Mouse (Mus musculus) CH12F3 (cell line): ENCODE results near the gene Teddm2.
"Not testable (repeated sequence)": the region's sequence is repeated elsewhere in the genome, so short reads cannot be mapped to it uniquely, and the experiment has no call there.

Experiments used
- in situ Hi-C: fragments of 300-500 bp; cut with MboI; formaldehyde crosslinking; loops from 2 replicates; pipeline ENCODE4 v1.14.3; 2020; ENCODE audit warnings: low sequenced_read_pairs

Teddm2 gene

DNA sequence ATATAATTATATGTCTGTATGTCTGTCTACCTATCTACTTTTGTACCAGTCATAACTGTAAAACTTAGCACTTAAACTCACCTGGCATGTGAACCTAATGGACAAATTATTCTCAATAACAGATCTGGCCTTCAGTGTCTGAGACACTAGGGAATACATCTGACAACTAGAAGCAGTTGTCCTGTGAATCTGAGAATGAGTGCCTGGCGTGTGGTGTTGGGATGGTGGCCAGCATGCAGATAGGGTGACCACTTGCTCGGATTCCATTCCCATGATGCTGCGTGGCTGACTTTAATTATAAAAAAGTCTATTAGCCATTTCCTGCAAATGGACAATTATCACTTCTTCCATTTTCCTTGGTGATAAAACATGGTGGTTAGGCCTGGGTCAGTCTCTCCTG, 5.9 kb upstream of the Teddm2 start:
- in situ Hi-C loops = no loop called here

DNA sequence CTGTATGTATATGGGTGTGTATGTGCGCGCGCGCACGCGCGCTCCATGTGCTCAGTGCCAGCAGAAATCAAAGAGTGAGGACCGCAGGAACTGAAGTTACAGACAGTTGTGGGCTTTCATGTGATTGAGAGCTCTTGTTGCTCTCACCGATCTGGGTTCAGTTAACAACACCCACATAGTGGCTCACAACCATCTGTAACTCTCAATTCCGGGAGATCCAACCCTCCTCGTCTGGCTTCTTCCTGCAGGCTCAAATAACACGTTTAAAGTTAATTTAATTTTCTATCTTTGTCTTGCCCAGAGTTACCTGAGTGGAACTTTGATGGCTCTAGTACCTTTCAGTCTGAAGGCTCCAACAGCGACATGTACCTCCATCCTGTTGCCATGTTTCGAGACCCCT, 4.2 kb upstream of the Teddm2 start:
- in situ Hi-C loops = no loop called here

DNA sequence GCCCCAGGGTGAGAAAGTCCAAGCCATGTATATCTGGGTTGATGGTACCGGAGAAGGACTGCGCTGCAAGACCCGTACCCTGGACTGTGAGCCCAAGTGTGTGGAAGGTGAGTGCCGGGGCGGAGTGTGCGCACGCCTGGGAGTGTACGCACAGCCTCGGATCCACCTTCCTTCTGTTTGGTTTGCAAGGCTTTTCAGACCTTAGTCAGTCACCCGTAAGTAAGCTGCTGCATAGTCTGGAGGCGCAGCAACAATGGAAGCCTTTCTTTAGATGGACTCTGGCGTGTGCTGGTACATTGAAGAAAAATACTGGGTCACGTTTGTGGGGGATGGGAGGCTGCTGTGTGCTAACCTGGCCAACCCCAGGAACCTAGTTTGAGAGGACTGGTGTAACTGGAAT, 3.0 kb upstream of the Teddm2 start:
- in situ Hi-C loops = no loop called here

DNA sequence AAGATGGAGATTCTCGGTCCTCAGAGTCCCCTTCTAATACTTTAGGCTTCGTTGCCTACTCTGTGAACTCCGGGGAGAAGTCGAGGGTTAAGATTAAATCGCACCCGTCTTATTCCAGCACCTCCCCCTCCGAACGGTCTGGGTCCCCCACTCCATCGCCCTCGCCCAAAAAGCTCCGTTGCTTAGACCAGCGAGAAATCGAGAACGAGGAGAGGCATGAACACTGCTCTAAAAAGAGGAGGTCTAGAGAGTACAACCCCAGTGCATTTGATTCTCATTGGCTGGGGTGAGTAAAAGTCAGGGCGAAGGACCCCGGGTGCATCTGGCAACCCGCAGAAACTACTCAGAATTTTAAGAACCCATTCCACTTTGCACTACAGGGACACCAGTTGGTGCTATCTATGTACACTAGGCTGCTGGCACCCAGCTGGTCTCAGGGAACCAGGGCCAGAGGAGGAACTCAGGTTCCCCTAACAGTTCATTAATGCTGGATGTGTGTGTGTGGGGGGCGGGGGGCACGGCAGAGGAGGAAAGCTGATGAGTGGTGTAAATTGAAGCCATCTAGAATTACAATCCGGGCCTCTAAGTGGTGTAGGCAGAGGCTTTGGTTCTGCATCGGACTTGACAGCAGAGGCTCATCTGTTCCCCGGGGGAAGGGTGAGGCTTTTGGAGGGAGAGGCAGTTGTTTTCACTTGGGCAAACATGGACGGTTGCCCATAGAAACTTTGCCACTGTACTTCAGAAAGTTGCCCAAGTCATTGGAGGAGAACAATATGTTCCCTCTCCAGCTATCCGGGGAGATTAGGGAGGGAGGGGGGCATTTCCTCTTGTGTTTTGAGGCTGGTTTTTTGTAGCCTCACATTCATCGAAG, 1.1 kb upstream of the Teddm2 start:
- in situ Hi-C loops = no loop called here

DNA sequence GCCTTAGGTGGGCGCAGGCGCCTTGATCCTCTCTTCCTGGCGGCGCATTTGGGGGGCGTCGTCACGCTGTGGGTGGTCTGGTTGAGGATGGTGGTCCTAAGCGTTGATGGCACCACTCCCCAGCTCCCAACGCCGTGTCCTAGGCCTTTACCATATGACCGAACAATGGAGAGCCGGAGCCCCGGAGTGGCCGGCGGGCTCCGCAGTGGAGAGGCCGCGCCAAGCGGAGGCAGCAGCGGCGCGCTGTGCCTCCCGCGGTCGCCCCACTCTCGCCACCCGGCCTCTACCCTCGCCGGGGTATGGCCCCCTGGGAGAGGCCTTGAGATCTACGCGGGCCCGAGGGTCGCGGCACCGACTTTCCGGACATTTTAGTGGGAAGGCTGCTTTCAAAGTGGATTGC, 353 bp upstream of the Teddm2 start:
- in situ Hi-C loops = no loop called here

DNA sequence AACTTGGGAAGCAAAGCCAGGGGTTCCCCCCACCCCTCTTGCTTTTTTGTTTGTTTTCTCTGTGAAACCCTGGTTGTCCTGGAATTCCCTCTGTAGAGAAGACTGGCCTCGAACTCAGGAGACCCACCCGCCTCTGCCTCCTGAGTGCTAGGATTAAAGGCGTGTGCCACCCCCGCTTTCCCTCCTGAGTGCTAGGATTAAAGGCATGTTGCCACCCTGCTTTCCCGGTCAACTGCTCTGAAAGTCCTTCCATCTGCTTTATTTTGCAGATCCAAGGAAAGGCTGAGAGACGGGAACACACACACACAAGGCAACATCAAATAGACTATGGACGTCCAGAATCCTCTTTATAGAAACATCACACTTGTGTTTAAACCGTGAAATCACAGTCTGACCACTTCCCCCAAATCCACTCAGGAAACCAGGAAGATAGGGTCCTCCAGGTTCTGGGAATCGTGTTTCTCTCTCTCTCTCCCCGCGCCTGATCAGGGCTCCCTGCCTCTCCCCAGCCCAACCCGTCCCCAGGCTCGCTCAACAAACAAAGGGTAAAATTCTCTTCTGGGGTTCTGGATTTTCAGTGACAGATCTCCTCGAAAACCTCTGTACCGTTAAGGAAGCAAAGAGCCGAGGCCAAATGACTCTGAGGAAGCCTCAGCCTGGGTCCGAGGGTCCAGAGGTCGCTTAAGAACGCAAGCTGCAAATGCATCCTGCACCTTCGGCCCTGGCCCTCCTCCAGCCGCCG, 868 bp downstream of the Teddm2 start:
- in situ Hi-C loops = loop anchor here (25.0 kb wide), 1 partner anchor 288 kb away; no protein-coding TSS in a partner anchor

DNA sequence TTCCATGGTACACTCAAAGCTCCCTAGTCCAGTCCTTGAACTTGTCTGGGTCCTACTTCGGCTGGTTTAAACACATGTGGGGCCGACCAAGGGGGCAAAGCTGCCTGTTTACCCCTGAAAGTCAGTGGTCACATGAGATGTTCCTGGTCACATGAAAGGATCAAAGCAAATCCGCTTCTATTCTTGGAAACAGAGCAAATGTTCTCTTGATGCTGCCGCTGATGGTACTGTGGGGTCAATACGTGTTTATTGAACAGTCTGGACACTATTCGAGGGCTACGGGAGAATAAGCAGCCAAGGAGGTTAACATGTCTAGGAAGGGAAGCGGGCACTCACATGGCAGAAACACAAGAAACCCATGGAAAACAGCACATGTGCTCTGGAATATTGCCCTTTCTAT, 2.8 kb downstream of the Teddm2 start:
- in situ Hi-C loops = loop anchor here (25.0 kb wide), 1 partner anchor 290 kb away; no protein-coding TSS in a partner anchor

DNA sequence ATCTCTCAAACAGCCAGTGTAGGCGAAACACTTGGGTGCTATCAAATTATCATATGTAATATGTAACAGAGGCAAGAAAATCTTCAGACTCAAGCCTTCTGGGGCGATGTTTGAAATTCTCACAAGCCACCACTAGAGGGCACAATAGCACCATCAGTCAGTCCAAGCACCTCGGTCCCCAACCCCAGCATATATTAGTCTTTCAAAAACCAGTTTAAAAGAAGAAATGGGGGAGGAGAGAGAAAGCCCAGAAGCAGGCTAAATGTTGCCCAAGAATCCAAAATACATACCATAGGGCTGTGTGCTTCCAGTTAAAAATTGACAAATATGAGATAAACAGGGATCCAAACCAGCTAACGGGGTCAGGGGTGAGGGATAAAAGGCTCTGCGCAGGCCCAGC, 5.0 kb downstream of the Teddm2 start:
- in situ Hi-C loops = loop anchor here (5.0 to 25.0 kb wide), 2 partner anchors 222 to 292 kb away; no protein-coding TSS in a partner anchor

DNA sequence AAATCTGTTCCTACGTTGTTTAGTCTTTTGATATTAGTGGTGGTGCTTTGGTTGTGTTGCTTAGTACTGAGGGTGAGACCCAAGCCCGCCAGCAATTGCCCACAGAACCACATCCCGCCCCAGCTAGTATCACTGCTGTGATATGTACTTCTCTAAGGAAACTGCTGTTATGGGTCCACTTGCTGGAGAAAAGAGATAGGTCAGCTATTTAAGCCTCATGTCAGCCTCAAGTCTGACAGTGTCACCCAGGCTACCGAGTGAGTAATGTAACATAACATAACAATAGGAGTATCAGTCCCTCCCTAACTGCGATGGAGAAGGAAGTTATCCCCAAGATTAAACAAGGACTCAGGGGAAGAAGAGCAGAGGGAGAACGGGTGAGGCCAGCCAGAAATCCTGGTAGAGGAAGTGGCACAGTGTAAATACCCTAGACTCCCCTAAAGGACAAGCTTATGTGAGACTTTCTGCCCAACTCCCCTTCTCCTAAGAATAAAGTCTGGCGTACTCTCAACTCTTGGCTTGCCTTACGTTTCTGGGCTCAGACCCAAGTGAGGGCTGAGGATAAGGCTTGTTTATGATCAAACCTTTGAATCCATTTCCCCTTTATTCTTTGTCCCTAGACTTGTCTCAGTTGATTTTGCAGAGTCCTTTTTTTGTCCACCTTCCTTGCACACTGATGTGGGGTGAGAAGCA, 5.7 kb downstream of the Teddm2 start:
- in situ Hi-C loops = loop anchor here (5.0 to 25.0 kb wide), 2 partner anchors 223 to 293 kb away; no protein-coding TSS in a partner anchor

DNA sequence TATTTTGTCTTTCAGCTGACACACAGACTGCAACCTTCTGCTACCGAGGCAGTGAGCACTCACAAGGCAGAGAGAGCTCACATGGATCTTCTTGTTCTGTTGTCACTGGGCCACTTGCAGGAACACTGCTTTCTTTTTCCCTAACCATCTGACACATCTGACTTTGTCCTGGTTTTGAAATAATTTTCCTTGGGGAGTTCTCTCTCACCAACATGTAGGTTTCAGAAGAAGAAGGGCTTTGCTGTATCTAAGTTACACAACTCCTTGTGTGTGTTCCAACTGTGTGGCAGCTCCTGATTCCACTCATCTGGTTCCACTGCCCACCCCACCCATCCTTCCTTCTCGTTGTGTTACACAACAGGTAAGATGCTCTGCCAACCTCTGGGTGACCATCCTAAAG, 6.3 kb downstream of the Teddm2 start:
- in situ Hi-C loops = loop anchor here (5.0 to 25.0 kb wide), 2 partner anchors 224 to 294 kb away; no protein-coding TSS in a partner anchor

DNA sequence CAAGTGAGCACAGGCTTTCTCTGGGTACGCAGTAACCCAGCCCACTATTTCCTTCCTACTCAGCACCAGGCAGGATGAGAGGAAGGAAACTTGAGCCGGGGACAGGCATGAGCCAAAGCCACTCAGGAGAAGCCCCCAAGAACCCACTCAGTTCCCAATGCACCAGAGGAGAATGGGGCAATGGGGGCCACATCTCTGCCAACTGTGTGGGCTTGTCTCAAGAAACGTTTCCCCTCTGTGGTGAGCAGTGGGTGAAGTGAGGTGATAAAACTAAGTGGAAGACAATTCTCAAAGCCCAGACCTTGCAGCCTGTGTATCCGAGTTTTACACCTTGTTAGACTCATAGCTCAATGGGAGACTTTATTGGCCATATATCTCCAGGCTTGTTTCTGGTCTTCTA, 8.6 kb downstream of the Teddm2 start, which contains the start of gene Teddm1a:
Gene Teddm1a, plus strand, starts transcription at position 301 of the 400 bp plus-strand sequence.
- in situ Hi-C loops = loop anchor here (5.0 to 25.0 kb wide), 2 partner anchors 226 to 296 kb away; no protein-coding TSS in a partner anchor

DNA sequence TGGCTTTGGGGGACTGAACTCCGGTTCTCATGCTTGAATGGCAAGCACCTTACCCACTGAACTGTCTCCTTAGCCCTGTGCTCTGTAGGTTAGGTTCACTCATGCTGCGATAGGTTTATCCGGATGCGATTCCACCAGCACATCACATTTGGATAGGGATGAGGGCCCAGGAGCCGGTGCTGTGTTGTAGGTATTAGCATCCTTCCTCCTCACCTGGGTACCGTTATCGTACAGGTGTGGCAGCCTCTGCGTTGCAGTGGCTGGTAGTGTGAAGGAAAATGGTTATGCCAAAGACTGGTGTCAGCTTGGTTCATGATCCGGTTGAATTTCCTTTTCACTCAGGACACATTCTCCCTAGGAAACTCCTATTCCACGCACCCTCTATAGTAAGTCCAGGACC, 9.9 kb downstream of the Teddm2 start:
- in situ Hi-C loops = loop anchor here (5.0 to 25.0 kb wide), 2 partner anchors 227 to 297 kb away; no protein-coding TSS in a partner anchor

DNA sequence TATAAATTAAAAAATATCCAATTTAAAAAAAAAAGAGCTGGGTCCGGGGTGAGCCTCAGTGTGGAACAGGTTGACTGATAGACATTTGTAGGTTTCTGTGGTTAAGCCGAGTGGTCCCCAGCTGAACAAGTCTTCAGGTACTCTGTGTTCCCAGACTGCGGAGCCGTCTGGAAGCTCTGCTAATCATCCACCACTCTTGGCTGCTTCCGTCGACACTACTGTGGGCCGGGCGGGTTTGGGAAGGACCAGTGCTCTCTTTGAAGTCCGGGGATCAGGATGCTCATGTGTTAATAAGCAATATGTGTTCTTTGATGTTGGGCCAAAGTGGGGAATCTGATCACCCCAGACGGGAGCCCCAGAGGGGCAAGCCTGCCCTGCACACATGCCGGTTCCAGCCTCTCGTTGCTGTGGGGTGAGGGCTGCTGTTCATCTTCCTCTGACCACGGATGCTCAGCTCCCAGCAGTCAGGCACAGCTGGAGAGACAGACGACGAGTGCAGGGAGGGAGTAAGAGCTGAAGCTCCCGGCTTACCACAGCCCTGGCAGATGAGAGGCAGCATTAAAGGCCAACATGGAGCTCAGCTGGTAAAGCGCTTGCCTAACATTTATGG, 13.9 kb downstream of the Teddm2 start:
- in situ Hi-C loops = loop anchor here (25.0 kb wide), 1 partner anchor 301 kb away; no protein-coding TSS in a partner anchor

DNA sequence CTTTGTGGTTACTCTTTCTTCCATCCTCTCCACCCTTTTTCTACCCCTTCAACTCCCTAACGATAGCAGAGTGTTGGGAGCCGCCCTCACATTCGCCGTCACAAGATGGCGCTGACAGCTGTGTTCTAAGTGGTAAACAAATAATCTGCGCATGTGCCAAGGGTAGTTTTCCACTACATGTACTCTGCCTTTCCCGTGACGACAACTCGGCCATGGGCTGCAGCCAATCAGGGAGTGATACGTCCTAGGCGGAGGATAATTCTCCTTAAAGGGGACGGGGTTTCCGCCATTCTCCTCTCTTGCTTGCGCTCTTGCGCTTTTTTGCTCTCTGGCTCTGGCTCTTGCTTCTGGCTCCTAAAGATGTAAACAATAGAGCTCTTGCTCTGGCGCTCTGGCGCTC, 19.6 kb downstream of the Teddm2 start:
- in situ Hi-C loops = loop anchor here (25.0 kb wide), 1 partner anchor 307 kb away; no protein-coding TSS in a partner anchor

DNA sequence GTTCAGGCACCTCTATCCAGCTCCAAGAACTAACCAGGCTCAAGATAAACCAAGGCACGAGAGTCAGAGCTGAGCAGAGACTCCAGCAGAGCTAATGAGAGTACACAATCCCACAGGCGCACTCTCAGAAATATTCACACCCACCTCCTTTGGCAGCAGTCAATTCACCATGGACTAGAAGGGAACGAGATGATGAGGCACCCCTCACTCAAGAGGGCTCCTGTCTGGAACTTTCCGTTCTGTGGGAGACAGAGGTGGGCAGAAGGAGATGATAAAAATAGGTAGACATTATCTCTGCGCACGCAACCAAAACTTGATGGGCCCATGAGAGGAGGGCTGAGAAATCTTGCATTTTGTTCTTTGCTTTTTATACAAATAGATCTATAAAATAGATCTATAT, 26.0 kb downstream of the Teddm2 start, which contains the start of gene Teddm1b:
Gene Teddm1b, plus strand, starts transcription at position 301 of the 400 bp plus-strand sequence.
- in situ Hi-C loops = no loop called here

DNA sequence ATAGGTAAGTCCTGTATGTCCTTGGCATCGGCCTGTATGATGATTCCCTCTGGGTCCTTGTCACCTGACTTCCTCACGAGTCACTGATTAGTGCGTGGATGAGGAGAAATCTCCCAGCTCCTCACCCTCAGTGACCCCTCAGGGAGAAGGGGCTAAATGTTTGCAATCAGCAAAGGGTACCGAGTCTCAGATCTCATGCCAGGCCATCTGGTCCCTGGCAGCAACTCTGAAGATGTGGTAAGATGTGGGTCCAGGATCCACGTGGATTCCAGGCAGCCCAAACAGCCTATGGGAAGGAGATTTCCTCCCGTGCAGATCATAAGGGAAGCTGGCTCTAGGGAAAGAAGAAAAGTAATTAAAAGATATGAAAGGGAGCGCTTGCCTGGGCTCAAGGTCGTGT, 44.1 kb downstream of the Teddm2 start:
- in situ Hi-C loops = no loop called here

DNA sequence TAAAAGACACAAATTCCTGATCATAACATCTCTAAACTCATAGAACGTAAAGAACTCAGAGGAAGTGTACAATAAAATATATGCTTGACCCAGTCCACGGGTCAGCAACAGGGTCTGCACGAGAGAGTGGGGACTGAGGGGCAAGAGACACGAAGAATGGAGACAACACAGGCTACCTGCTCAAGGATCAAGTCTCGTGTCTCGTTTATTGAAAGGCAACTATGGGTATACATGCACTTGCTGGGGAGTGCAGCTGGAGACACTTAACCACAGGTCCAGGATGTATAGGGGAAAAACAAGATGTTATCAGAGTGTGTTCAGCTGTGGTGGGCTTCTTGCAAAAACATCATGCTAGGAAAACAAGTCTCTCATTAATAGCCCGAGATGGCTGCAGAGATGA, 47.3 kb downstream of the Teddm2 start:
- in situ Hi-C loops = not testable (repeated sequence)

DNA sequence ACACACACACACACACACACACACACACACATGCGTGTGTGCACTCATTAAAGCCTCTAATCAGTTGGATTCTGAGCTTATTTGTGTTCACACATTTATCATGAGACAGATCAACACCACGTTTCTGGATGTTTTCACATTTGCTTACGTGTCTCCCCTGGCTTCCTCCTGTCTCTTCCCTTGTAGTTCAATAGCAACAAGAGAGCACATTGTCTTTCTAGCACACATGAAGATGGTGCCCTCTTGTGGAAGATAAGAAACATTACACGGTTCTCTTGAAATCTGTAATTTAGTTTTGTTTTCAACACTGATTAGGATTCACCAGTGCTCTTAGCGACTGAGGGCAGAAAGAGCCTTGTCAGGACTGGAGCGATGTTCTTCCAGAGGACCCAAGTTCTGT, 53.2 kb downstream of the Teddm2 start:
- in situ Hi-C loops = no loop called here

DNA sequence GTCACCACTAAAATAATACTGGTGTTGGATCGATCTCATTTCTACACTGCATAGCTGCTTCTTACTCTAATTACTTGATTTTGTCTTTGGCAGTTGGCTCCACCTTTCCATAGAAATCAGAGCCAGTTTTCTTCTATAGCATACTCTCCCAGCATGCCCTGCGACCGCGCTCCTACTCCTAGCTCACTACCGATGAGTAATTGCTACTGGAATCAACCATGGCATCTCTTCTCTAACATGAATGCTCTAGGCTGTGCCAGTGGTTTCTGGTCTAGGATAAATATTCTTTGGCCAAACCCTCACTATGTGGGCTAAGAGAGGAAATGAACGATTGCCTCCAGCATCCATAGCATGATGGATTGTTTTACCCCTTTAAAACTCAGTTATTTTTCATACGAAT, 53.6 kb downstream of the Teddm2 start:
- in situ Hi-C loops = no loop called here

DNA sequence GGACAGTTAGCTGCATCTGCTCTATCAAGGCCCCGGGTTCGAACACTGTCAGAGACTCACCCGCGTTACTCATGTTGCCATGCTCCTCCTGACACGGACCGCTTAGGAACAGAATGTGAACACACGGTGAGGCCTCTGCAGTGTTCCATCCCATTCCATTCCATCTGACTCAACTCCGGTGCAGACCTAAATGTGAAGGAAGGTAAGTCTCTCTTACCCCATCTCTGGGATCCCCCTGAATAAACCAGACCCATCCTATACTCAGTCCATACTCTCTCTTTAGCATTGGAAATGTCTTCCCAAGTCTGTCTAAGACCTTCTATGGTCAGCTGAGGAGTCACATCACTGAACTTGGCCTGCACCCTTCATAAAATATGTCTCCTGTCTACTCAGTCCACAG, 56.0 kb downstream of the Teddm2 start, which contains the start of gene Rgsl1:
Gene Rgsl1, minus strand, starts transcription at position 101 of the 400 bp plus-strand sequence.
- in situ Hi-C loops = no loop called here
